25 mouse cellular contexts compared by ENCODE assay signal in the genomic region with DNA sequence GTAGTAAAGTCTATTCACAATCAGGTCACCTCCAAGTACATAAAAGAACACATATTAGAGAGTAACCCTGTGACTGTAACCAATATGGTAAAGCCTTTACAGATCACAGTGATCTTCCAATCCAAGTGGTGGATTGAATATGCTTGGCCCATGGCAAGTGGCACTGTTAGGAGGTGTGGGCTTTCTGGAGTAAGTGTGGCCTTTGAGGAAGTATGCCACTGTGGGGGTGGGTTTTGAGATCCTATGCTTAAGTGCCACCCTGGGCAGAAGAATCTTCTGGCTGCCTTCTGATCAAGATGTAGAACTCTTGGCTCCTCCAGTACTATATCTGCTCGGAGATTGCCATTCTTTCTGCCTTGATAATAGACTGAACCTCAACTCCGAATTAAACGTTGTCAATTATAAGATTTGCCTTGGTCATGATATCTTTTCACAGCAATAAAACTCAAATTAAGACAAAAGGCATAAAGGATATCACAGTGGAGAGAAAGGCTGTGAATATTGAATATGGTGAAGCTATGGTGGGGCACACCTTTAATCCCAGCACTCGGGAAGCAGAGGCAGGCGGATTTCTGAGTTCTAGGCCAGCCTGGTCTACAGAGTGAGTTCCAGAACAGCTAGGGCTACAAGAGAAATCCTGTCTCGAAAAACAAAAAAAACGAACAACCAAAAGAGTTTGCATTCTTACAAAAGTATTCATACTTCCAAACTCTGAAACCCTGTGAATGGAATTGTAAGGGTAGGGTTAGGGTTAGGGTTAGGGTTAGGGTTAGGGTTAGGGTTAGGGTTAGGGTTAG.
DNase-seq lines count a peak whose midpoint lies in the region; ATAC-seq and TF ChIP-seq lines count a peak whose summit lies in the region.
"Had no signal": no experiment of that assay in that cellular context is flagged by ENCODE, and none has a peak within 500 bp of the region (broad histone marks: within the 10 kb centered on the region; RNA-seq: fewer than 3 reads in every experiment).

No protein-coding gene starts in this region.

- no peak for TF ChIP-seq EP300 in MEL (IDR thresholded peaks at IDR 0.05; ENCODE audit: low read depth in 1 of 2, low read length in 2 of 2)

- H3K36me3 ChIP-seq in MEL (ENCODE audit: control insufficient read depth in 1 of 2, insufficient read depth in 2 of 2, low read length in 2 of 2), result no peaks in the 10 kb centered on the region
- H3K36me3 ChIP-seq in intestine, embryonic 16.5 days (ENCODE audit: control insufficient read depth, insufficient read depth, low read length), result no peaks in the 10 kb centered on the region
- H3K36me3 ChIP-seq: embryonic facial prominence, embryonic 12.5 days; liver, embryonic 15.5 days; lung, embryonic 15.5 days had no signal

- no peaks in the 10 kb centered on the region for H3K9me3 ChIP-seq in MEL (replicated peaks; ENCODE audit: insufficient read depth, low read length)
- H3K9me3 ChIP-seq in intestine, embryonic 16.5 days (ENCODE audit: control insufficient read depth, low read length), result no peaks in the 10 kb centered on the region
- H3K9me3 ChIP-seq: liver, embryonic 15.5 days had no signal

- 91% methylated on average over 7 of the region's 7 CpGs for WGBS in intestine, embryonic 16.5 days

- no peaks in the 10 kb centered on the region for H3K4me1 ChIP-seq in MEL (ENCODE audit: control insufficient read depth in 1 of 2, insufficient read depth in 2 of 2, low read length in 2 of 2)
- H3K4me1 ChIP-seq in intestine, embryonic 16.5 days (ENCODE audit: control insufficient read depth, insufficient read depth, low read length), result no peaks in the 10 kb centered on the region
- H3K4me1 ChIP-seq: embryonic facial prominence, embryonic 12.5 days; heart, embryonic 13.5 days; limb, embryonic 12.5 days; liver, embryonic 15.5 days; lung, embryonic 15.5 days; neural tube, embryonic 12.5 days had no signal

- H3K27me3 ChIP-seq in MEL (ENCODE audit: control insufficient read depth in 1 of 2, insufficient read depth in 2 of 2, low read length in 2 of 2), result no peaks in the 10 kb centered on the region
- no peaks in the 10 kb centered on the region for H3K27me3 ChIP-seq in intestine, embryonic 16.5 days (replicated peaks; ENCODE audit: control insufficient read depth, insufficient read depth, low read length)
- H3K27me3 ChIP-seq: embryonic facial prominence, embryonic 12.5 days; heart, embryonic 13.5 days; limb, embryonic 12.5 days; liver, embryonic 15.5 days; lung, embryonic 15.5 days; neural tube, embryonic 12.5 days had no signal

- 0 out of 2 replicates have a peak, but pooled peaks have one; percentile 40 for ATAC-seq in intestine, embryonic 16.5 days
- ATAC-seq: activated CD4-positive, CD25-positive, alpha-beta regulatory T cell, adult 4 months; forebrain, embryonic 16.5 days; inflammation-experienced regulatory T-cells, adult 6 months had no signal

- peak; percentile 11 for DNase-seq in retina, postnatal 1 day
- DNase-seq in retina, embryonic 14.5 days (ENCODE audit: low spot score), result no peak
- peak; percentile 6 for DNase-seq in MEL (ENCODE audit: low read depth, low spot score)
- no peak for DNase-seq in left cerebral cortex, adult 2 months (ENCODE audit: extremely low spot score in 1 of 2, low spot score in 2 of 2)
- no peak for DNase-seq in frontal cortex, postnatal 10 days (ENCODE audit: low spot score in 2 of 2)
- DNase-seq in thymus, postnatal 4 days, result no peak
- DNase-seq: adrenal gland, adult 8-10 months; cerebellum, adult 8-10 months; embryo, embryonic 11 days; heart, postnatal 10 days; kidney, adult 9 months; kidney, postnatal 14 days; layer of hippocampus, adult 9-11 months; midbrain, embryonic 14.5 days had no signal

- no peak for TF ChIP-seq POLR2A in MEL (IDR thresholded peaks at IDR 0.05; ENCODE audit: control insufficient read depth in 1 of 2, insufficient read depth in 1 of 2, low read depth in 1 of 2, low read length in 2 of 2, poor library complexity in 1 of 2)

- no peak for TF ChIP-seq CTCF in MEL (IDR thresholded peaks at IDR 0.05 in 2 of 3, conservative IDR thresholded peaks at IDR 0.05 in 1 of 3; ENCODE audit: control insufficient read depth in 1 of 3, insufficient read depth in 1 of 3, low read depth in 2 of 3, low read length in 3 of 3, poor library complexity in 1 of 3, severe bottlenecking in 1 of 3)
- no peak for TF ChIP-seq CTCF in left cerebral cortex, adult 2 months (IDR thresholded peaks at IDR 0.05)

- H3K79me2 ChIP-seq in MEL (ENCODE audit: control insufficient read depth, insufficient read depth, low read length, poor library complexity), result no peaks in the 10 kb centered on the region

- H3K4me3 ChIP-seq in MEL (ENCODE audit: control insufficient read depth in 1 of 2, insufficient read depth in 1 of 2, low read depth in 2 of 2, low read length in 2 of 2), result no peak overlapping the region
- H3K4me3 ChIP-seq in intestine, embryonic 16.5 days (ENCODE audit: low read length), result no peak overlapping the region
- H3K4me3 ChIP-seq in left cerebral cortex, adult 2 months, result no peak overlapping the region
- H3K4me3 ChIP-seq: embryonic facial prominence, embryonic 12.5 days; heart, embryonic 13.5 days; limb, embryonic 12.5 days; liver, embryonic 15.5 days; lung, embryonic 15.5 days; neural tube, embryonic 12.5 days had no signal

- intact Hi-C loops in left cerebral cortex, adult 2 months (cut with DNase I), result no loop called here

- no peak overlapping the region for H3K27ac ChIP-seq in MEL (ENCODE audit: control insufficient read depth, low read depth, low read length)
- no peak overlapping the region for H3K27ac ChIP-seq in intestine, embryonic 16.5 days (ENCODE audit: low read length)
- H3K27ac ChIP-seq in left cerebral cortex, adult 2 months, result no peak overlapping the region
- H3K27ac ChIP-seq: embryonic facial prominence, embryonic 12.5 days; heart, embryonic 13.5 days; hindbrain, embryonic 14.5 days; limb, embryonic 12.5 days; liver, embryonic 15.5 days; lung, embryonic 15.5 days; neural tube, embryonic 12.5 days had no signal

- H3K4me2 ChIP-seq in intestine, embryonic 16.5 days (ENCODE audit: low read depth, low read length), result no peak overlapping the region
- H3K4me2 ChIP-seq: embryonic facial prominence, embryonic 12.5 days; heart, embryonic 13.5 days; hindbrain, embryonic 14.5 days; limb, embryonic 12.5 days; liver, embryonic 15.5 days; lung, embryonic 15.5 days; neural tube, embryonic 12.5 days had no signal

- TF ChIP-seq RAD21 in MEL (IDR thresholded peaks at IDR 0.05; ENCODE audit: low read depth, low read length), result no peak

- H3K9ac ChIP-seq in MEL (ENCODE audit: control insufficient read depth, low read depth, low read length, poor library complexity, severe bottlenecking), result no peak overlapping the region
- no peak overlapping the region for H3K9ac ChIP-seq in intestine, embryonic 16.5 days (ENCODE audit: low read depth, low read length)
- H3K9ac ChIP-seq: embryonic facial prominence, embryonic 12.5 days; heart, embryonic 13.5 days; hindbrain, embryonic 14.5 days; limb, embryonic 12.5 days; liver, embryonic 15.5 days; lung, embryonic 15.5 days; neural tube, embryonic 12.5 days had no signal

TF ChIP-seq in MEL, 35 proteins besides CTCF, POLR2A, EP300 and RAD21:
- TF ChIP-seq E2F4 (IDR thresholded peaks at IDR 0.05; ENCODE audit: borderline replicate concordance, low read depth, low read length) (no peak), MYB (IDR thresholded peaks at IDR 0.05; ENCODE audit: low read depth, low read length) (no peak), TBP (IDR thresholded peaks at IDR 0.05; ENCODE audit: low read depth, low read length) (no peak), UBTF (IDR thresholded peaks at IDR 0.05; ENCODE audit: borderline replicate concordance, insufficient read depth, low read depth, low read length) (no peak), ZC3H11A (IDR thresholded peaks at IDR 0.05; ENCODE audit: low read depth, low read length) (no peak), POLR2AphosphoS5 (IDR thresholded peaks at IDR 0.05; ENCODE audit: borderline replicate concordance, low read depth, low read length) (no peak), GABPA (IDR thresholded peaks at IDR 0.05; ENCODE audit: low read depth, low read length) (no peak), USF1 (IDR thresholded peaks at IDR 0.05; ENCODE audit: low read depth, low read length) (no peak), CHD1 (IDR thresholded peaks at IDR 0.05; ENCODE audit: low read depth, low read length) (no peak), SIN3A (IDR thresholded peaks at IDR 0.05; ENCODE audit: low read length) (no peak)
TF ChIP-seq in MEL: peak in this region for 0.

Comparison
In these comparisons a context has a peak if more than half of its experiments do, and no peak if none do; other contexts are left out.
1. DNase-seq: peak in retina, postnatal 1 day (single experiment) and MEL (single experiment); none in retina, embryonic 14.5 days (single experiment), left cerebral cortex, adult 2 months (0 of 2), frontal cortex, postnatal 10 days (0 of 2) and thymus, postnatal 4 days (single experiment).